Mouse (Mus musculus) activated CD4-positive, CD25-positive, alpha-beta regulatory T cell, adult 9 weeks (primary cell): ENCODE data around the gene Olfr619. TPM values are rescaled to one million over a fixed set of nuclear protein-coding genes. Genes with fewer than 3 reads are reported as not detected.

Experiments
- polyA plus RNA-seq: library from polyadenylated mRNA; unstranded; fragments of 100-300 nt; shearing (Covaris generic); gene quantifications from one replicate; pipeline ENCODE4 v1.2.1, GENCODE M21; 2017

Olfr619 gene
- polyA plus RNA-seq, result not detected

GRCm38 (mm10) chr7:103600275-103600674 lies at the start of gene Olfr619:
TSS of gene Olfr619 (plus strand) at chr7:103600575.

DNA sequence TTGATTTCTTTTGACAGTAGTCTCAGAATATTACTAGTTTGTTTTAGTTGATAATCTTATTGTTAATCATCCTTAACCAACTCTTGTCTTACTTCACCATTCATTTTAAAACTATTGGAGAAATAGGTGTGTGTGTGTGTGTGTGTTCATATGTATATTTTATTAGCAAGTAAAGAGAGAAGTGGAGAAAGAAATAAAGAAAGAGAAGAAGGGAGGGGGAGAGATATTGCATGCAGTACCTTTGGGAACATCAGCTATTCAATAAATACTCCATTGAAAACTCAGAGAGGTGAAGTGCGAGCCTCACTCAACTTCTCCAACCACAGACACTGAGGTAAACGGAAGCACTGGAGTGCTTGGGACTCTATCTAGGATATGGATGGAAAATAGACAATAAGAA lies 44.6 kb upstream of the Olfr619 start, which contains the start of gene Olfr615:
Gene Olfr615 (plus strand): TSS at position 301 of the 400 bp plus-strand sequence.

DNA sequence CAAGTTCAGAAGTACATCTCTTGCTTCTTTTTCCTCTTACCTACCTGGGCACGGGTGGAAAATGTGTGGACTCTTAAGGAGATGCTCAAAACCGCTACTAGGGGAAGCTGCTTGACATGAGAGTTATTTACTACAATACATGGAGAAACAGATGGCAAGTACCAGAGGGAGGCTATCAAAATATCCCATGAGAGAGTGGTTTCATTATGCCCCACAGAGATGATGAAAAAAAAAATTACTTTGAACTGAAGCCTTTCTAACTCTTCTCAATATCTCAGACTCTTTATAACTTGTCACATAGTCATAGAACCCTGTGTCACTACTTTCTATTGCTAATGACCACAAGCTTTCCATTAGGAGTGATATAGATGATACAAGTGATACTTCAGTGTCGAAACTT lies 31.3 kb upstream of the Olfr619 start, which contains the start of gene Olfr616:
Gene Olfr616 (minus strand): TSS at position 101 of the 400 bp plus-strand sequence.

GRCm38 (mm10) chr7:103572761-103573160 lies 27.6 kb upstream of the Olfr619 start, which contains the start of gene Olfr617:
TSS of gene Olfr617 (plus strand) at chr7:103573061.

DNA sequence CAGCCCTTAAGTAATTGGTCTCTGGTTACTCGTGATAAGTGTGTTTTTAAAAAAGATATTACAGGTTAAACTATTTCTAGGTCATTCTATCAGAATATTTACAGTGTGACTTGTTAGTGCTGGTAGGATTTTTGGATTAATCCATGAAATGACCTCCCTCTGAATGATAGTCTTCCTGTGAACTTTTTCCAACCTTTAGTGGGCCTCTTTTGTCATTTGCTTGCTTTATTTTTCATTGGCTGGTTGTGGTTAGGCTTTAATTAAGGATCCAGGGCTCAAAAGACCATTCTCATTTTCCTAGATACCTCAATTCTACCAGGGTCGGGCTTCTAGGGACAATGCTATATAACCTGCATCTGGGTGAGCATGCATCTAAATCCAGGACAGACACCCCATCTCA lies 10.6 kb upstream of the Olfr619 start, which contains the start of gene Olfr618:
Gene Olfr618 (plus strand): TSS at position 301 of the 400 bp plus-strand sequence.

GRCm38 (mm10) chr7:103612434-103612833 lies 12.1 kb downstream of the Olfr619 start, which contains the start of gene Olfr620:
TSS of gene Olfr620 (minus strand) at chr7:103612534.

GRCm38 (mm10) chr7:103642602-103643001 lies 42.2 kb downstream of the Olfr619 start, which contains the start of gene Olfr622:
TSS of gene Olfr622 (minus strand) at chr7:103642702.

Other genes with a start within 250 kb of the Olfr619 start
- not detected for gene Olfr601, start 237.9 kb upstream of the Olfr619 start, polyA plus RNA-seq
- not detected for gene Olfr603, start 214.4 kb upstream of the Olfr619 start, polyA plus RNA-seq
- not detected for gene Usp17lc, start 185.5 kb upstream of the Olfr619 start, polyA plus RNA-seq
- gene Olfr605, start 155.1 kb upstream of the Olfr619 start, polyA plus RNA-seq, result not detected
- gene Olfr606, start 151.5 kb upstream of the Olfr619 start, polyA plus RNA-seq, result not detected
- 0.13 TPM for gene Olfr607, start 136.4 kb upstream of the Olfr619 start, polyA plus RNA-seq
- gene Olfr608, start 130.7 kb upstream of the Olfr619 start, polyA plus RNA-seq, result not detected
- gene Olfr609, start 102.5 kb upstream of the Olfr619 start, polyA plus RNA-seq, result not detected
- not detected for gene Olfr610, start 88.5 kb upstream of the Olfr619 start, polyA plus RNA-seq
- gene Olfr611, start 79.7 kb upstream of the Olfr619 start, polyA plus RNA-seq, result not detected
- not detected for gene Olfr612, start 57.9 kb upstream of the Olfr619 start, polyA plus RNA-seq
- 0.05 TPM for gene Olfr613, start 52.5 kb upstream of the Olfr619 start, polyA plus RNA-seq
- not detected for gene Olfr615, start 44.5 kb upstream of the Olfr619 start, polyA plus RNA-seq
- not detected for gene Olfr616, start 31.4 kb upstream of the Olfr619 start, polyA plus RNA-seq
- gene Olfr617, start 27.5 kb upstream of the Olfr619 start, polyA plus RNA-seq, result not detected
- gene Olfr618, start 10.5 kb upstream of the Olfr619 start, polyA plus RNA-seq, result not detected
- not detected for gene Olfr620, start 12.0 kb downstream of the Olfr619 start, polyA plus RNA-seq
- not detected for gene Olfr622, start 42.1 kb downstream of the Olfr619 start, polyA plus RNA-seq
- gene Olfr623, start 63.1 kb downstream of the Olfr619 start, polyA plus RNA-seq, result not detected
- not detected for gene Olfr624, start 70.6 kb downstream of the Olfr619 start, polyA plus RNA-seq
- not detected for gene Olfr625-ps1, start 82.1 kb downstream of the Olfr619 start, polyA plus RNA-seq
- gene Olfr243, start 114.1 kb downstream of the Olfr619 start, polyA plus RNA-seq, result not detected
- not detected for gene Olfr628, start 129.8 kb downstream of the Olfr619 start, polyA plus RNA-seq
- gene Olfr629, start 144.4 kb downstream of the Olfr619 start, polyA plus RNA-seq, result not detected
- not detected for gene Olfr630, start 156.8 kb downstream of the Olfr619 start, polyA plus RNA-seq
- not detected for gene Olfr69, start 171.0 kb downstream of the Olfr619 start, polyA plus RNA-seq
- not detected for gene Olfr68, start 179.1 kb downstream of the Olfr619 start, polyA plus RNA-seq
- gene Olfr67, start 191.2 kb downstream of the Olfr619 start, polyA plus RNA-seq, result not detected
- gene Hbb-bt, start 213.4 kb downstream of the Olfr619 start, polyA plus RNA-seq, result 106 TPM
- gene Hbb-bs, start 227.5 kb downstream of the Olfr619 start, polyA plus RNA-seq, result 546 TPM
- not detected for gene Hbb-bh2, start 239.9 kb downstream of the Olfr619 start, polyA plus RNA-seq
- not detected for gene Hbb-bh1, start 242.6 kb downstream of the Olfr619 start, polyA plus RNA-seq